Mouse (Mus musculus): ENCODE measurements around the gene Klhl22.

- TF ChIP-seq CTCF (IDR thresholded peaks at IDR 0.05; ENCODE audit: low read depth) (no peak), EP300 (IDR thresholded peaks at IDR 0.05; ENCODE audit: low read depth) (no peak)
Measured at GRCm38 (mm10) chr16:17732841-17733340, 26.5 kb upstream of the Klhl22 start, which contains the start of gene Med15.

Measured in heart, postnatal 0 days (tissue).